Mouse (Mus musculus) frontal cortex, postnatal 10 days (tissue): ENCODE results near the gene Carns1.
"Not testable (repeated sequence)": the region's sequence is repeated elsewhere in the genome, so short reads cannot be mapped to it uniquely, and the experiment has no call there.

ENCODE experiments used
- DNase-seq, 2 experiments: peaks; one replicate each; pipeline ENCODE4 v3.0.0; 2022; ENCODE audit warnings: low spot score in 2 of 2, mixed read lengths in 1 of 2

Gene Carns1

DNA sequence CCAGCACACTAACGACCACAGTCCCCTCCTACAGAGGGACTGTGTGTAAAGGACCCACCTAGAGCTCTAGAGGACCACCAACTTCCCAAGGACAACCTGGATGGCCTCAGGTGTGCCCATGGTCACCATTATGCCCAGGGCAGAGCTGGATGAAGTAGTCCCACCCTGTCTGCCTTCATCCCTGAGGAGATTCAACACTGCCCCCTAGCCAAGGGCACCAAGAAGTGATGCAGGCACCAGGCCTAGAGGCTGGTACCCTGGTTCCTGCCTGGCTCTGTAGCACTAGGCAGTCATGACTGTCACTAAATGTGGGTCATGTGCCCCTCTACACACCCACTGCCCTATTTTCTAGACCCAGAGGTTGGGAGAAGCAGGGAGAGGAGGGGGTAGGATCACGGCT is 43.5 kb downstream of the Carns1 start:
- no peak for DNase-seq

DNA sequence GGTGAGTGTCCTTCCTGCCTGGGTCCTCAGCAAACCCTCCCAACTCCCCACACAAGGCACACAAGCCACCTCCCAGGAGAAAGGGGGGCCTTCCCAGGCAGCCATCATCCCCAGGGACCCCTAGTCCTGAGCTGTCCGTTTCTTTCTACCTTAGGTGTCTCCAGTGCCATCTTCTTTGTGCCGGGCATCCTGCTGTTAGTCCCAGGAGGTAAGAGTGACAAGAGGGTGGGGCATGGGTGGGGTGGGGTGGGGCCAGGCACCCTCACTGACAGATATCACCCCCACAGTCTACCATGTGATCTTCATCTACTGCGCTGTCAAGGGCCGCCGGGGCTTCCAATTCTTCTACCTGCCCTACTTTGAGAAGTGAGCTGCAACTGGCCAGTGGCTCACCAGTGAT is 44.2 kb downstream of the Carns1 start:
- no peak for DNase-seq

DNA sequence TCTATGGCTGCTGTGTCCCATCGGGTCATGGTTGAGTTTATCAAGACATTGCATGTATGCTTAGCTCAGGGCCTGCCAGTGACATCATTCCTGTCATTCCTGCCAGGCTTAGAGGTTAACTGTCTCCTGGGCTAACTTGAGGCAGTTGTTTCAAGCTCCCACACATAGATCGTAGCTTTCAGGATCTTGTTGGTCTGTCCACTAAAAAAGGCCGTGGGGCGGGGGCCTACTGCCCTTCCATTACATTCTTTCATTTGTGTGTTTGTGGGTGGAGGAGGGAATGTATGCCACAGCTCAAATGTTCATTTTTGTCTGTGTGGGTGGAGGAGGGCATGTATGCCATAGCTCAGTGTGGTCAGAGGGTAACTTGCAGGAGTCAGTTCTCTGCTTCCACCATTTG is 45.2 kb downstream of the Carns1 start:
- DNase-seq = no peak

- no peak for DNase-seq
Observed at GRCm38 (mm10) chr19:4129462-4129861, 45.8 kb downstream of the Carns1 start.

- no peak for DNase-seq
Observed at GRCm38 (mm10) chr19:4126759-4127495, 48.4 kb downstream of the Carns1 start.

- peak; percentile 98 for DNase-seq
Observed at GRCm38 (mm10) chr19:4125741-4126696, 49.3 kb downstream of the Carns1 start, which contains the start of gene Aip. Aip (minus strand) TSS chr19:4125858.

DNA sequence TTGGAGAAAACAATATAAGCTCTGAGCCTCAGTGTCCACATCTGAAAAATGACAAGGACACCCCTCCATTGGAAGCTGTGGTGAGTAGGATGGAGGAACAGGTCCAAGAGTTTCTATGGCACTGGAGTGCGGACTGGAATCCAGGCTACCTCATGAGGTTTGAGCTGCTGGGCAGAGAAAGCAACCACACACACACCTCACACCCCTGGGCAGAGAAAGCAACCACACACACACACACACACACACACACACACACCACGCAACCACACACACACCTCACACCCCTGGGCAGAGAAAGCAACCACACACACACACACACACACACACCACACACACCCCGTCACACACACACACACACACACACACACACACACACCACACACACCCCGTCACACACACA is 50.0 kb downstream of the Carns1 start:
- DNase-seq = not testable (repeated sequence)

DNA sequence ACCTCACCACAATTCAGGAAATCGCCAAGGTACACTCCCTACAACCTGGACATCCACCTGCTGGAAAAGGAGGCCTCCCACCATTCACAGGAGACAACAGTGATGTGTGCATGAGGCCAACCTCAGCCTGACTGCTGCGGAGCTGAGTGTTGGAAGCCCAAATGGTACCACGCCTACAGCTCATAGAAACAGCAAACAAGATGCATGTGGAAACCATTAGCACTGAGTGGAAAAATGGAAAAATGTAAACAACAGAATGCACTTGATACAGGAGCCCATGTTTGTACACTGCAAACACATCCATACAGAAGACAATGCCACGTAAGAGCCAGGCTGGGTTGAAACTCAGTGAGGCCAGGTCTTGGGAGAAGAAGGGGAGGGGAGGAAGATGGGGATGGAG is 50.8 kb downstream of the Carns1 start:
- DNase-seq = no peak

GRCm38 (mm10) chr19:4122411-4123370 is 52.6 kb downstream of the Carns1 start:
- DNase-seq = no peak

GRCm38 (mm10) chr19:4121896-4122295 is 53.4 kb downstream of the Carns1 start:
- not testable (repeated sequence) for DNase-seq

GRCm38 (mm10) chr19:4121097-4121805 is 54.0 kb downstream of the Carns1 start:
- DNase-seq = peak; percentile 96 to 97

DNA sequence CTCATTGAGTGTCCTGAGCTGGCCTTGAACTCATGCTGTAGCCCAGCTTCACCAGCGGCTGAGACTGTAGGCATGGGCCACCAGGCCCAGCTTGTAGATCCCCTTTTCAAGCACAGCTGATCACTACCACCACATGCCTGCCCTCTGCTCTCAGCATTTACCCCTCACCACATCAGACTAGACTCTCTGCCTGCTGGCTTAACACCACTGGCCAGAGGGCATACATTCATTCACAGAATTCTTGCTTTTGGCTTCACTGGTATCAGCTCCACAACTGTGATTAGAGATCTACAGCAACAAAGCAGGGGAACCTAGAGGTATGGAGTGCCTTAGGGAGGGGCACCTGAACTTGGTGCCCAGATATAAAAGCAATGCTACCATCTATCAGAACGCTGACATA is 54.8 kb downstream of the Carns1 start:
- no peak for DNase-seq

DNA sequence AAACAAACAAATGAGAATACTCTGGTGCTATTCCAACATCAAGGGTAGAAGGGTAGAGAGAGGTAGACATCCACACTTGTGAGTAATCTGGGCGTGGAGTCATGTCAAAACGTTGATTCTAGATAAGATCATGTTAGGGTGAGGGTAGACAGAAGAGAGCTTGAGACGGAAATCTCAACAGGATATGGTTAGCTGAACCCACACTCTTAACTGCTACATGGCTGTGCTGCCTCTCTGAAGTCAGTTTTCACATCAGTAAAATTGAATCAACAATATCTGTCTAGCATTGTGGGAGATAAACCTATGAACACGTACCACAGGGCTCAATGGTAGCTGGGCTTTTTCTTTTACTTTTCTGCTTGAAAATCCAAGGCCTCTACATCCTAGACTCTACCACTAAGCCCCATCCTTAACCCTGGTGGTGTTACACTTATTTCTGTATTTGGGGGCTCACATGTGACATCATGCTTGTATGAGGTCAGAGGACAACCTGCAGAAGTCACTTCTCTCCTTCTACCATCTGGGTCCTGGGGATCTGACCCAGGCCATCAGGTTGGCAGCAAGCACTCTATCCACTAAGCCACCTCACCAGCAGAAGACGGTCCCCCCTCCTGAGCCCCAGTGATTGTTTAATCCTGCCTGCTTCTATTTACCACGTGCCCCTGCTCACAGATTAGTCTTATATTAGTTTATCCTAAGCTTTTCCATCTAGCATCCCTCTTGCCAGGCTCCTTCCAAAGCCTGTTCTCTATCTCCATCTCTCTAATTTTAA is 55.4 kb downstream of the Carns1 start:
- DNase-seq = no peak

DNA sequence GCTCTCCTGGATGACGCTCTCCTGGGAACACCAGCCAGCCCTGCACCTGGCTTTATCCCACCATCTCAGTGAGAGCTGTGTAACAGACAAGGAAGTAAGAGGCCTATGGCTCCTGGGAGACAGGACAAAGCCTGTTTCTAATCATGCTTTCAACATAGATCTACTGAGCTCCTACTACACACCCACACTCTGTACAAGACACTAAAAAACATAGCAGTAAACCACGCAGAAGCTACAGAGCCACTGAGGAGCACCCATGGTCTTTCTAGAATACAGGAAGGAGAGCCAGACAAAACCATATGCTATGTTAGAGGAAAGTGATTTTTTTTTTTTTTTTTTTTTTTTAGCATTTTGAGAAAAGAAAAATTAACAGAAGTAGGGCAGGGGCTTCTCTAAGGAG is 56.9 kb downstream of the Carns1 start:
- DNase-seq = no peak

GRCm38 (mm10) chr19:4117006-4117405 is 58.3 kb downstream of the Carns1 start:
- DNase-seq = no peak

DNA sequence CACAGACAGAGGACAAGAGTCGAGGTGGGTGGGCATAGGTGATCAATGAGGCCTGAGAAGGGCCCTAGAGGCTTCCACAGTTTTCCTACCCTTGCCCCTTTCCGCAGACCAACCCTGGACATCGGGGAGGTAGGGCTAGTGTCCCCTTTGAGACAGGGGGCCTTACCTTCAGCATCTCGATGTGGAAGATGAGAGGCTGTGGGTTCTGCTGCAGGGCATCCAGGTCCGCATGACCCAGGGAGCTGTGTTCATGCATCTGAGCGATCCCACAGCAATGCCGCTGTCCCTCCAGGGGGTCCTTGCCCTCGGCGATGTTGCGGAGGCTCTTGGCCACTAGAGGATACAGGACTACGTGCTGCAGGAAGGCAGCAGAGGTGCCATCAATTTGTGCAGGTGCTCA is 59.5 kb downstream of the Carns1 start:
- no peak for DNase-seq

DNA sequence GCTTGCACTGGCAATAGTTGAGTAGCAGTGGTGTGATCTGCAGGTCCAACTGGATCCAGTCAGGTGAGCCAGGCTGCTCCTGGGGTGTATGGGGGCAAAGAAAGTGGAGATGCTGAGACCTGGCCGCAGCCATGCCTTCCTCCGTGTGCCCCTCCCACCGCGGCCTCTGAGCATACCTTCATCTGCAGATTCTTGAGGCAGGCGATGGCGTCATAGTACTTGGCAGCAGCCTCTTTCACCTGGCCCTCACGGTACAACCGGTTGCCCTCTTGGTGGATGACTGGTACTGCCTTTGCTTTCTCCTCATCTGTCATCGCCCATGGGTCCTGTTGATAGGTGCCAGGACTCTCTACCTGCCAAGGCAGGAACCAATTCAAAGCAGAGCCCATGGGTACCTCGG is 60.1 kb downstream of the Carns1 start:
- no peak for DNase-seq

DNA sequence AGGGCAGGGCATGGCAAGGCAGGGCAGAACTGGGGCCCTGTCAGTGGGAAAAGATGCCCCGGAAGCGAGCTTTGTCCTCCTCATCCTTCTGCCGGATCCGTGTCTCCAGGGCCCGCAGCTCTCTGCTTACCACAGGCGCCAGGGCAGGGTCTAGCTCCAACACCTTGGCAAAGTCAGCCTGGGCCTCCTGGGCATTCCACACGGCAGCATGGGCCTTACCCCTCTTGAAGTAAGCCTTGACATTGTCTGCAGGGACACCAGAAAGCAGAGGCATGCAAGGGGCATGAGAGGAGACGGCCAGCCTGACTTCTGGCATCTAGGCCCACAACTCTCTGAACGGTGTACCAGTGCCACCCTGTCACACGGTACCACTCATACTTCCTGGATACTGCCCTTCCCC is 60.7 kb downstream of the Carns1 start:
- no peak for DNase-seq
